Mouse (Mus musculus): ENCODE measurements around the gene 1700056E22Rik. TPM values are rescaled to one million over a fixed set of nuclear protein-coding genes. Genes with fewer than 3 reads are reported as not detected.

Gene 1700056E22Rik
- polyA plus RNA-seq, 1 experiment from 2014 or later, result 1.5 TPM

DNA sequence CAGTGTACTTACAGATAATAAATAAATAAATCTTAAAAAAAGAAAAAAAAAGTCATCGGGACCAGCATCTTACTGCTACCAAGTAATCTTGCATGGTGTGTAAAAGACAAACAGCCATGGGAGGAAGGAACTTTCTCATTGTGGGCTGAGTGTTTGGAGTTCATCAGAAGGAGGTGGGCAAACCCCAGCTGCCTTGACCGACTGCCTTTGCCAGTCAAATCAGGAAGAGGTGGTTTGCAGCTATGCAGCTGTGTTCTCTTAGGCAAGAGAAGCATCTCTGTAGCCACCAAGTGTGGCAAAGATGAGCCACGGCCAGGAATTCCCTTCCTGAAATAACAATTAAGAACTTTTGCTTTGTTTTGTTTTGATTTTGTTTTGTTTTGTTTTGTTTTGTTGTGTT is 20.0 kb downstream of the 1700056E22Rik start:
- Histone ChIP-seq H3K4me2 (no peak overlapping the region), H3K4me3 (replicated peaks) (no peak overlapping the region), H3K36me3 (no peaks in the 10 kb centered on the region), H3K9ac (no peak overlapping the region), H3K4me1 (no peaks in the 10 kb centered on the region), H3K9me3 (no peaks in the 10 kb centered on the region), H3K27ac (no peak overlapping the region), H3K27me3 (replicated peaks) (no peaks in the 10 kb centered on the region)
- ATAC-seq (ENCODE audit: insufficient read depth, low FRiP score, low read depth), result no peak
- WGBS, result 72% methylated on average over 3 of the region's 3 CpGs

- Histone ChIP-seq H3K27ac (no peak within 1 kb of the TSS), H3K4me2 (no peak within 1 kb of the TSS), H3K27me3 (replicated peaks) (no peaks in the 10 kb centered on the region), H3K4me3 (replicated peaks) (no peak within 1 kb of the TSS), H3K9me3 (no peaks in the 10 kb centered on the region), H3K36me3 (no peaks in the 10 kb centered on the region), H3K4me1 (no peaks in the 10 kb centered on the region), H3K9ac (no peak within 1 kb of the TSS)
- ATAC-seq (ENCODE audit: insufficient read depth, low FRiP score, low read depth), result no peak
- WGBS, result 90% methylated on average over 4 of the region's 4 CpGs
These were observed 21.0 kb downstream of the 1700056E22Rik start, which contains the start of gene Dusp10 for GRCm38 (mm10) chr1:184013106-184013505. Gene Dusp10, plus strand, starts transcription at chr1:184013302.

- ATAC-seq (ENCODE audit: insufficient read depth, low FRiP score, low read depth), result no peak
- Histone ChIP-seq H3K4me2 (no peak overlapping the region), H3K4me3 (replicated peaks) (no peak overlapping the region), H3K4me1 (no peaks in the 10 kb centered on the region), H3K27ac (no peak overlapping the region), H3K27me3 (replicated peaks) (no peaks in the 10 kb centered on the region), H3K9me3 (no peaks in the 10 kb centered on the region), H3K36me3 (no peaks in the 10 kb centered on the region), H3K9ac (no peak overlapping the region)
- WGBS, result 94% methylated on average over 6 of the region's 6 CpGs
These were observed 22.8 kb downstream of the 1700056E22Rik start for GRCm38 (mm10) chr1:184011311-184011710.

GRCm38 (mm10) chr1:184006086-184006485 is 28.0 kb downstream of the 1700056E22Rik start:
- ATAC-seq (ENCODE audit: insufficient read depth, low FRiP score, low read depth), result no peak
- Histone ChIP-seq H3K4me1 (no peaks in the 10 kb centered on the region), H3K36me3 (no peaks in the 10 kb centered on the region)

GRCm38 (mm10) chr1:184005315-184006058 is 28.6 kb downstream of the 1700056E22Rik start:
- Histone ChIP-seq H3K4me3 (replicated peaks) (no peak overlapping the region), H3K4me1 (no peaks in the 10 kb centered on the region), H3K27me3 (replicated peaks) (no peaks in the 10 kb centered on the region), H3K27ac (no peak overlapping the region), H3K4me2 (no peak overlapping the region), H3K9me3 (no peaks in the 10 kb centered on the region), H3K9ac (no peak overlapping the region), H3K36me3 (no peaks in the 10 kb centered on the region)
- no peak for ATAC-seq (ENCODE audit: insufficient read depth, low FRiP score, low read depth)
- WGBS, result 45% methylated on average over 6 of the region's 6 CpGs

More at GRCm38 (mm10) chr1:184006086-184006485, 28.0 kb downstream of the 1700056E22Rik start:
- H3K9me3 ChIP-seq, result no peaks in the 10 kb centered on the region
- H3K27me3 ChIP-seq (replicated peaks), result no peaks in the 10 kb centered on the region
- no peak overlapping the region for H3K4me3 ChIP-seq (replicated peaks)
- H3K4me2 ChIP-seq, result no peak overlapping the region
- H3K9ac ChIP-seq, result no peak overlapping the region
- no peak overlapping the region for H3K27ac ChIP-seq

- H3K4me2 ChIP-seq, result no peak overlapping the region
- H3K4me1 ChIP-seq, result no peaks in the 10 kb centered on the region
- ATAC-seq (ENCODE audit: insufficient read depth, low FRiP score, low read depth), result no peak
- H3K27me3 ChIP-seq (replicated peaks), result no peaks in the 10 kb centered on the region
- H3K36me3 ChIP-seq, result no peaks in the 10 kb centered on the region
- H3K9me3 ChIP-seq, result no peaks in the 10 kb centered on the region
- no peak overlapping the region for H3K4me3 ChIP-seq (replicated peaks)
- no peak overlapping the region for H3K9ac ChIP-seq
- no peak overlapping the region for H3K27ac ChIP-seq
- 34% methylated on average over 2 of the region's 2 CpGs for WGBS
These were observed 29.8 kb downstream of the 1700056E22Rik start for GRCm38 (mm10) chr1:184004311-184004710.

- Histone ChIP-seq H3K36me3 (no peaks in the 10 kb centered on the region), H3K9ac (no peak overlapping the region), H3K4me1 (no peaks in the 10 kb centered on the region), H3K4me3 (replicated peaks) (no peak overlapping the region), H3K27ac (no peak overlapping the region), H3K4me2 (no peak overlapping the region), H3K9me3 (no peaks in the 10 kb centered on the region), H3K27me3 (replicated peaks) (no peaks in the 10 kb centered on the region)
- ATAC-seq (ENCODE audit: insufficient read depth, low FRiP score, low read depth), result no peak
- 87% methylated on average over 2 of the region's 2 CpGs for WGBS
These were observed 31.6 kb downstream of the 1700056E22Rik start for GRCm38 (mm10) chr1:184002470-184002869.

- 75% methylated on average over 2 of the region's 2 CpGs for WGBS
- H3K36me3 ChIP-seq, result no peaks in the 10 kb centered on the region
- no peak for ATAC-seq (ENCODE audit: insufficient read depth, low FRiP score, low read depth)
- no peaks in the 10 kb centered on the region for H3K27me3 ChIP-seq (replicated peaks)
- H3K4me3 ChIP-seq (replicated peaks), result no peak overlapping the region
- H3K4me1 ChIP-seq, result no peaks in the 10 kb centered on the region
- H3K27ac ChIP-seq, result no peak overlapping the region
- no peaks in the 10 kb centered on the region for H3K9me3 ChIP-seq
- H3K4me2 ChIP-seq, result no peak overlapping the region
- H3K9ac ChIP-seq, result no peak overlapping the region
These were observed 36.9 kb downstream of the 1700056E22Rik start for GRCm38 (mm10) chr1:183997207-183997606.

- Histone ChIP-seq H3K4me1 (no peaks in the 10 kb centered on the region), H3K4me2 (no peak overlapping the region), H3K36me3 (no peaks in the 10 kb centered on the region), H3K27ac (no peak overlapping the region), H3K9ac (no peak overlapping the region), H3K27me3 (replicated peaks) (no peaks in the 10 kb centered on the region), H3K4me3 (replicated peaks) (no peak overlapping the region), H3K9me3 (no peaks in the 10 kb centered on the region)
- no peak for ATAC-seq (ENCODE audit: insufficient read depth, low FRiP score, low read depth)
- 84% methylated on average over 2 of the region's 2 CpGs for WGBS
These were observed 42.2 kb downstream of the 1700056E22Rik start for GRCm38 (mm10) chr1:183991921-183992320.

DNA sequence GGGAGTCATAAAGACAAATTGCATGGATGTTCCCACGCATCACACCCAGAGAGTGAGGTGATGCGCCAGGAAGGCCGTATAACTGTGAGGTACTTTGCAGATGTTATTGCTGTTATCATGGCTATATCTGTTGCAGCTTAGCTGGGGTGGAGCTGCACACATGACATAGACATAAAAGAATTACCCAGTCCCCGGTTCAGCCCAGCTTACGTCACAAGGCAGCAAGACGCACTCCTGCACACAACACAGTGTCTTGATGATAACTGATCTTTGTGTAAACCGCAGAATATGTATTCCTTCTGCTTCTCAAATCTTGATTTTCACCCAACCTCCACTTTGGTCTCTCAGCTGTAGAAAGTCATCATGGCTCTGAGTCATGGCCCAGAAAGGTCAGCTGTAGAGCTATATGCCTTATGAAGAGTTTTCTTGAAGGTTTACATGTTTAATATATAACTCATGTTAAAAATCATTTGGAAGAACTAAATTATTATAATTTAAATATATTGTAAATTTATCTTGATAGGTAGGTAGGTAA is 46.3 kb downstream of the 1700056E22Rik start:
- Histone ChIP-seq H3K27ac (no peak overlapping the region), H3K27me3 (replicated peaks) (no peaks in the 10 kb centered on the region), H3K36me3 (no peaks in the 10 kb centered on the region), H3K4me3 (replicated peaks) (no peak overlapping the region), H3K9ac (no peak overlapping the region), H3K4me2 (no peak overlapping the region), H3K4me1 (no peaks in the 10 kb centered on the region), H3K9me3 (no peaks in the 10 kb centered on the region)
- 82% methylated on average over 7 of the region's 7 CpGs for WGBS
- ATAC-seq (ENCODE audit: insufficient read depth, low FRiP score, low read depth), result no peak
